In genomic region chr2:164968451-164968851, GRCm38 (mm10) we compare ENCODE assay signal across 9 mouse cellular contexts. TPM values are rescaled to one million over a fixed set of nuclear protein-coding genes. Genes with fewer than 3 reads are reported as not detected.
DNase-seq lines count a peak whose midpoint lies in the region; ATAC-seq and TF ChIP-seq lines count a peak whose summit lies in the region.
"Had no signal": no experiment of that assay in that cellular context is flagged by ENCODE, and none has a peak within 500 bp of the region (broad histone marks: within the 10 kb centered on the region; RNA-seq: fewer than 3 reads in every experiment).

No protein-coding gene starts in this region.

- H3K9me3 ChIP-seq in heart, embryonic 13.5 days, result no peaks in the 10 kb centered on the region
- H3K9me3 ChIP-seq in kidney, embryonic 15.5 days (replicated peaks), result no peaks in the 10 kb centered on the region
- no peaks in the 10 kb centered on the region for H3K9me3 ChIP-seq in liver, embryonic 14.5 days (ENCODE audit: control insufficient read depth, low read length)
- no peaks in the 10 kb centered on the region for H3K9me3 ChIP-seq in neural tube, embryonic 12.5 days

- intact Hi-C loops in heart, adult 2 months (cut with DNase I), result no loop called here

- no peaks in the 10 kb centered on the region for H3K79me2 ChIP-seq in heart, adult 2 months (replicated peaks; ENCODE audit: control insufficient read depth, insufficient read depth, low read length)

- no peak overlapping the region for H3K9ac ChIP-seq in heart, adult 2 months (ENCODE audit: low read depth, low read length)
- H3K9ac ChIP-seq in heart, embryonic 13.5 days, result no peak overlapping the region
- H3K9ac ChIP-seq in kidney, embryonic 15.5 days, result no peak overlapping the region
- H3K9ac ChIP-seq in liver, embryonic 14.5 days (replicated peaks), result no peak overlapping the region
- peak overlapping the region; percentile 49 for H3K9ac ChIP-seq in neural tube, embryonic 12.5 days

- H3K36me3 ChIP-seq in heart, adult 2 months (ENCODE audit: control insufficient read depth, insufficient read depth, low read length), result no peaks in the 10 kb centered on the region
- no peaks in the 10 kb centered on the region for H3K36me3 ChIP-seq in heart, embryonic 13.5 days
- no peaks in the 10 kb centered on the region for H3K36me3 ChIP-seq in kidney, embryonic 15.5 days
- H3K36me3 ChIP-seq in liver, embryonic 14.5 days (replicated peaks; ENCODE audit: control insufficient read depth, insufficient read depth, low read depth), result no peaks in the 10 kb centered on the region
- no peaks in the 10 kb centered on the region for H3K36me3 ChIP-seq in neural tube, embryonic 12.5 days

- H3K4me3 ChIP-seq in heart, adult 2 months, result no peak overlapping the region
- H3K4me3 ChIP-seq in heart, embryonic 13.5 days, result peak overlapping the region; percentile 47
- H3K4me3 ChIP-seq in kidney, embryonic 15.5 days (replicated peaks), result peak overlapping the region; percentile 41
- peak overlapping the region in 1 of 2 experiments; percentile 6; a peak in 1 of 4 replicates for H3K4me3 ChIP-seq in liver, embryonic 14.5 days (ENCODE audit: insufficient read depth in 1 of 2, low read depth in 2 of 2, low read length in 2 of 2)
- peak overlapping the region; percentile 42 for H3K4me3 ChIP-seq in neural tube, embryonic 12.5 days

- peak; percentile 48 to 79 for DNase-seq in heart, adult 2 months
- no peak for DNase-seq in heart, adult 9 months (ENCODE audit: low spot score in 2 of 2)
- DNase-seq in embryo, embryonic 9.5 days (ENCODE audit: extremely low spot score), result peak; percentile 87
- DNase-seq in liver, embryonic 14.5 days (ENCODE audit: low read depth in 3 of 3, low spot score in 3 of 3), result no peak
- peak; percentile 73 for DNase-seq in yolk sac, embryonic 10.5 days (ENCODE audit: low spot score)

- no peak; the same call in 1 of the 2 replicates for ATAC-seq in heart, embryonic 13.5 days (ENCODE audit: extremely low read depth, insufficient number of reproducible peaks, low FRiP score, low TSS enrichment)
- peak; percentile 70 for ATAC-seq in kidney, embryonic 15.5 days (replicated peaks; ENCODE audit: low FRiP score)
- no peak for ATAC-seq in liver, embryonic 14.5 days (ENCODE audit: insufficient read depth)
- ATAC-seq in neural tube, embryonic 12.5 days (ENCODE audit: low FRiP score, low read depth), result 0 out of 2 replicates have a peak, but pooled peaks have one; percentile 22

- under 1% methylated on average over 29 of the region's 29 CpGs for WGBS in heart, adult 2 months
- WGBS in heart, embryonic 13.5 days, result under 1% methylated on average over 29 of the region's 29 CpGs
- WGBS in kidney, embryonic 15.5 days, result under 1% methylated on average over 29 of the region's 29 CpGs
- 2% methylated on average over 28 of the region's 29 CpGs for WGBS in liver, embryonic 14.5 days (ENCODE audit: insufficient replicate concordance)
- under 1% methylated on average over 29 of the region's 29 CpGs for WGBS in neural tube, embryonic 12.5 days

- TF ChIP-seq CTCF in heart, adult 2 months (IDR thresholded peaks at IDR 0.05), result no peak
- no peak for TF ChIP-seq CTCF in liver, embryonic 14.5 days (IDR thresholded peaks at IDR 0.05; ENCODE audit: low read depth)

- H3K27me3 ChIP-seq in heart, adult 2 months (ENCODE audit: control insufficient read depth, insufficient read depth, low read length), result peaks cover 14% of the 10 kb centered on the region
- H3K27me3 ChIP-seq in heart, embryonic 13.5 days (replicated peaks), result peaks cover 95% of the 10 kb centered on the region
- H3K27me3 ChIP-seq in kidney, embryonic 15.5 days, result peaks cover 88% of the 10 kb centered on the region
- peaks cover 57% of the 10 kb centered on the region for H3K27me3 ChIP-seq in liver, embryonic 14.5 days (ENCODE audit: control insufficient read depth, insufficient read depth, low read length)
- H3K27me3 ChIP-seq in neural tube, embryonic 12.5 days (replicated peaks), result peaks cover 76% of the 10 kb centered on the region

- no peak for TF ChIP-seq EP300 in heart, adult 2 months (IDR thresholded peaks at IDR 0.05; ENCODE audit: insufficient read depth, low read depth, low read length)
- TF ChIP-seq EP300 in liver, embryonic 14.5 days (IDR thresholded peaks at IDR 0.05; ENCODE audit: low read depth), result no peak

- peak overlapping the region; percentile 73 for H3K4me2 ChIP-seq in heart, embryonic 13.5 days
- H3K4me2 ChIP-seq in kidney, embryonic 15.5 days, result peak overlapping the region; percentile 69
- peak overlapping the region; percentile 24; the same call in 1 of the 2 replicates for H3K4me2 ChIP-seq in liver, embryonic 14.5 days (ENCODE audit: low read depth)
- H3K4me2 ChIP-seq in neural tube, embryonic 12.5 days (replicated peaks), result peak overlapping the region; percentile 71

- TF ChIP-seq POLR2A in heart, adult 2 months (IDR thresholded peaks at IDR 0.05; ENCODE audit: insufficient read depth, low read depth, low read length), result no peak

- no peak overlapping the region for H3K27ac ChIP-seq in heart, adult 2 months
- no peak overlapping the region for H3K27ac ChIP-seq in heart, embryonic 13.5 days (replicated peaks)
- H3K27ac ChIP-seq in kidney, embryonic 15.5 days, result no peak overlapping the region
- no peak overlapping the region for H3K27ac ChIP-seq in liver, embryonic 14.5 days
- peak overlapping the region; percentile 64 for H3K27ac ChIP-seq in neural tube, embryonic 12.5 days

- H3K4me1 ChIP-seq in heart, adult 2 months (ENCODE audit: control insufficient read depth, insufficient read depth, low read length), result no peaks in the 10 kb centered on the region
- peaks cover 17% of the 10 kb centered on the region for H3K4me1 ChIP-seq in heart, embryonic 13.5 days
- H3K4me1 ChIP-seq in kidney, embryonic 15.5 days, result peaks cover 18% of the 10 kb centered on the region
- H3K4me1 ChIP-seq in liver, embryonic 14.5 days (replicated peaks; ENCODE audit: control insufficient read depth in 2 of 2, insufficient read depth in 2 of 2, low read length in 1 of 2), result no peaks in the 10 kb centered on the region
- peaks cover 47% of the 10 kb centered on the region for H3K4me1 ChIP-seq in neural tube, embryonic 12.5 days

RNA-seq across cellular contexts. Expression of gene Slc12a5, which starts 7.8 kb away (rescaled TPM):
- total RNA-seq in heart, adult 2 months (2021), result 1 to 10 TPM; 2.2 to 2.3 TPM
- 1.5 TPM in 2 replicates for polyA plus RNA-seq in heart, adult 2 months (2012; rRNA removed)
- polyA plus RNA-seq in heart, embryonic 13.5 days (2015; fragmentation: Nextera tagmentation; extraction: Ambion mirVana), result 0.42 and 0.56 TPM in 2 replicates
- polyA plus RNA-seq in kidney, embryonic 15.5 days (2015; fragmentation: Nextera tagmentation; extraction: Ambion mirVana), result 1.1 TPM in 2 replicates
- polyA plus RNA-seq in liver, embryonic 14.5 days (2012; rRNA removed), result 0.42 and 0.60 TPM in 2 replicates
- 0.10 and 0.24 TPM in 2 replicates for polyA plus RNA-seq in liver, embryonic 14.5 days (2014; fragmentation: Nextera tagmentation; extraction: Ambion mirVana)
- polyA plus RNA-seq in neural tube, embryonic 12.5 days (2016; fragmentation: Nextera tagmentation; extraction: Ambion mirVana), result 12.7 and 13.9 TPM in 2 replicates

RNA-seq across cellular contexts. Expression of gene Mmp9, which starts 27.9 kb away (rescaled TPM):
- under 1 TPM; 0.93 to 0.99 TPM for total RNA-seq in heart, adult 2 months (2021)
- 3.5 and 5.1 TPM in 2 replicates for polyA plus RNA-seq in heart, adult 2 months (2012; rRNA removed)
- 0.33 and 0.36 TPM in 2 replicates for polyA plus RNA-seq in heart, embryonic 13.5 days (2015; fragmentation: Nextera tagmentation; extraction: Ambion mirVana)
- polyA plus RNA-seq in kidney, embryonic 15.5 days (2015; fragmentation: Nextera tagmentation; extraction: Ambion mirVana), result 2.6 and 41.3 TPM in 2 replicates
- 0.97 and 1.00 TPM in 2 replicates for polyA plus RNA-seq in liver, embryonic 14.5 days (2012; rRNA removed)
- 0.76 and 1.2 TPM in 2 replicates for polyA plus RNA-seq in liver, embryonic 14.5 days (2014; fragmentation: Nextera tagmentation; extraction: Ambion mirVana)
- 5.0 TPM in 2 replicates for polyA plus RNA-seq in neural tube, embryonic 12.5 days (2016; fragmentation: Nextera tagmentation; extraction: Ambion mirVana)
- total RNA-seq: CH12.LX had no signal

RNA-seq across cellular contexts. Expression of gene Zfp335, which starts 56.9 kb away (rescaled TPM):
- 1 to 10 TPM; 8.0 to 8.2 TPM for total RNA-seq in heart, adult 2 months (2021)
- polyA plus RNA-seq in heart, adult 2 months (2012; rRNA removed), result 14.0 and 14.3 TPM in 2 replicates
- polyA plus RNA-seq in heart, embryonic 13.5 days (2015; fragmentation: Nextera tagmentation; extraction: Ambion mirVana), result 8.8 and 9.2 TPM in 2 replicates
- 12.1 and 14.4 TPM in 2 replicates for polyA plus RNA-seq in kidney, embryonic 15.5 days (2015; fragmentation: Nextera tagmentation; extraction: Ambion mirVana)
- 8.8 and 10.1 TPM in 2 replicates for polyA plus RNA-seq in liver, embryonic 14.5 days (2012; rRNA removed)
- 4.0 and 5.2 TPM in 2 replicates for polyA plus RNA-seq in liver, embryonic 14.5 days (2014; fragmentation: Nextera tagmentation; extraction: Ambion mirVana)
- 14.5 and 17.2 TPM in 2 replicates for polyA plus RNA-seq in neural tube, embryonic 12.5 days (2016; fragmentation: Nextera tagmentation; extraction: Ambion mirVana)

Comparison
In these comparisons a context has a peak if more than half of its experiments do, and no peak if none do; other contexts are left out.
1. DNase-seq: peak in heart, adult 2 months (2 of 2), embryo, embryonic 9.5 days (single experiment) and yolk sac, embryonic 10.5 days (single experiment); none in heart, adult 9 months (0 of 2) and liver, embryonic 14.5 days (0 of 3).
2. ATAC-seq: peak in kidney, embryonic 15.5 days (single experiment) and neural tube, embryonic 12.5 days (single experiment); none in heart, embryonic 13.5 days (single experiment) and liver, embryonic 14.5 days (single experiment).
3. Peak in every context shown above with its lines, with median percentiles within 50 percentile points of each other: H3K4me2 ChIP-seq.